Mouse (Mus musculus): ENCODE data around the gene Rev3l. TPM values are rescaled to one million over a fixed set of nuclear protein-coding genes. Genes with fewer than 3 reads are reported as not detected.

Gene Rev3l
- total and polyA plus RNA-seq, 2 experiments, result 4.7 to 11.1 TPM

DNA sequence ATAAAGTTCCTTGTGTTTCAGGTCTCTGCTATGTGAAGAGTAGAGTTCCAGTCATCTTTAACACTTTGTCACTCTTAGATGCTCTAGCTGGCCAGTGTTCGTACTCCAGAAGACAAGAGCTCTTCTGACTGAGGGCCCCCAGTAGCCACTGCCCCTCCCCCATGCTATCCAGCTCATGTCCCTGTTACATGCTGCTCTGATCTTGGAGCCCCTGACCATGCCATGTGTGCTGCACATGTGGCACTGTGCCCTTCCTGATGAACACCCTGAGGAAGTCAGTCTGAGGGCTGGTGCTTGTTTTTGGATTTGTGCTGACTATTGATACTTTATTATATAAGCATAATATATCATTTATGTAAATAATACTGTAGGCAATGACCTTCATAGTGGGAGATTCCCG lies 40.3 kb downstream of the Rev3l start:
- no peaks in the 10 kb centered on the region for H3K27me3 ChIP-seq (ENCODE audit: control insufficient read depth, insufficient read depth, low read length)
- no peak overlapping the region for H3K9ac ChIP-seq (ENCODE audit: low read depth, low read length)
- DNase-seq (ENCODE audit: extremely low read depth, low read depth, low spot score), result no peak
- no peaks in the 10 kb centered on the region for H3K36me3 ChIP-seq (ENCODE audit: control insufficient read depth, insufficient read depth, low read length)
- H3K27ac ChIP-seq (replicated peaks; ENCODE audit: insufficient read depth, low read depth, low read length), result no peak overlapping the region
- TF ChIP-seq POLR2A (IDR thresholded peaks at IDR 0.05; ENCODE audit: extremely low read depth, insufficient read depth, low read length) (no peak), CTCF (IDR thresholded peaks at IDR 0.05; ENCODE audit: low read depth, low read length) (no peak)
- H3K79me2 ChIP-seq (ENCODE audit: control insufficient read depth, insufficient read depth, low read length), result peaks cover 9% of the 10 kb centered on the region
- no peak overlapping the region for H3K4me3 ChIP-seq (ENCODE audit: insufficient read depth, low read depth, low read length)
- no peaks in the 10 kb centered on the region; the same call in 1 of the 2 replicates for H3K4me1 ChIP-seq (ENCODE audit: control insufficient read depth, insufficient read depth, low read length)
- WGBS, result 76% methylated on average over 2 of the region's 2 CpGs

DNA sequence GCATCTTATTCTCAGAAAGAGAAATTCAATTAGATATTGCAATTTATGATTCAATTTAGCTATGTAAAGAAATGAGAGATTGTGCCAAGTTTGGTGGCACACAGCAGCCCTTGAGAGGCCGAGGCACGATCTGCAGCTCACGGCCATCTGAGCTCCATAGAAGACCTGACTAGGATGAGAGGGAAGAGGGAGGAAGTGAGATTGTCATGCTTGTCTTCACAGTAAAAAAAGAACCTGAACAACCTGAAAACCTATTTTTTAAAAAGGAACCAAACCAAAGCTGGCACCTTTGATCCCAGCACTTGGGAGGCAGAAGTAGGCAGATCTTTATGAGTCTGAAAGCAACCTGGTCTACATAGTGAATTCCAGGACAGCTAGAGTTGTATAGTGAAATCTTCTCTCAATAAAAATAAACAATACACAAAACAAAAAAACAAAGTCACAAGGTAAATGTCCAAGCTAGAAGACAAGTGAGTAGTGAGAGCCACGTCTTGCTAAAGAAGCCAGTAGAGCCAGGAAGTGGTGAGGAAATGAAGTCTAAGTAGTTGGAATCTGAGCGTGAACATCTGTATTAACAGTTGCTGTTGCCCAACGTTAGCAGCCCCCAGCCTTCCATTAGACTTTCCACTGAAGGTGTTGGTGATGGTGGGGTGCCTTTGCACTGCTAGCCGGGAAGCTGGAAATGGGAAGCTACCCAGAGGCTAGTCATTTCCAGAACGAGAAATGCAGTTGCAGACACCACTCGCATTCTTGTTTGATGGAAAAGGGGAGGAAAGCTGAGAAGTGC lies 42.2 kb downstream of the Rev3l start:
- Histone ChIP-seq H3K27me3 (ENCODE audit: control insufficient read depth, insufficient read depth, low read length) (no peaks in the 10 kb centered on the region), H3K27ac (replicated peaks; ENCODE audit: insufficient read depth, low read depth, low read length) (no peak overlapping the region), H3K4me1 (ENCODE audit: control insufficient read depth, insufficient read depth, low read length) (peaks cover 2% of the 10 kb centered on the region; the same call in 1 of the 2 replicates), H3K36me3 (ENCODE audit: control insufficient read depth, insufficient read depth, low read length) (no peaks in the 10 kb centered on the region), H3K9ac (ENCODE audit: low read depth, low read length) (no peak overlapping the region), H3K4me3 (ENCODE audit: insufficient read depth, low read depth, low read length) (no peak overlapping the region), H3K79me2 (ENCODE audit: control insufficient read depth, insufficient read depth, low read length) (peaks cover 13% of the 10 kb centered on the region)
- no peak for DNase-seq (ENCODE audit: extremely low read depth, low read depth, low spot score)
- WGBS, result 81% methylated on average over 9 of the region's 9 CpGs
- TF ChIP-seq POLR2A (IDR thresholded peaks at IDR 0.05; ENCODE audit: extremely low read depth, insufficient read depth, low read length) (no peak), CTCF (IDR thresholded peaks at IDR 0.05; ENCODE audit: low read depth, low read length) (no peak)

DNA sequence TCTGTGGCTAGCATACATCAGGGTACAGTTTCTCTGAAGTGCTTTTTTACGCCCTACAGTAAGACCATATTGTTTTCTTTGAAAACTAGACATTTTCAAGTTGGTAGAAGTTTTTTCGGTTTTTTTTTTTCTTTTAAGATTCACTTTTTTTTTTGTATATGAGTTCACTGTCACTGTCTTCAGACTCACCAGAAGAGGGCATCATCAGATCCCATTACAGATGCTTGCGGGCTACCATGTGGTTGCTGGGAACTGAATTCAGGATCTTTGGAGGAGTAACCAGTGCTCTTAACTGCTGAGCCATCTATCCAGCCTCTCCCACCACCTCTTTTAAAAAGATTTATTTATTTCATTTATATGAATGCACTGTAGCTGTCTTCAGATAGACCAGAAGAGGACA lies 45.0 kb downstream of the Rev3l start:
- Histone ChIP-seq H3K4me3 (ENCODE audit: insufficient read depth, low read depth, low read length) (no peak overlapping the region), H3K4me1 (ENCODE audit: control insufficient read depth, insufficient read depth, low read length) (peaks cover 2% of the 10 kb centered on the region; the same call in 1 of the 2 replicates), H3K36me3 (ENCODE audit: control insufficient read depth, insufficient read depth, low read length) (no peaks in the 10 kb centered on the region), H3K27me3 (ENCODE audit: control insufficient read depth, insufficient read depth, low read length) (no peaks in the 10 kb centered on the region), H3K9ac (ENCODE audit: low read depth, low read length) (no peak overlapping the region), H3K27ac (replicated peaks; ENCODE audit: insufficient read depth, low read depth, low read length) (no peak overlapping the region), H3K79me2 (ENCODE audit: control insufficient read depth, insufficient read depth, low read length) (peaks cover 13% of the 10 kb centered on the region)
- WGBS, result 83% methylated on average over 3 of the region's 3 CpGs
- TF ChIP-seq POLR2A (IDR thresholded peaks at IDR 0.05; ENCODE audit: extremely low read depth, insufficient read depth, low read length) (no peak), CTCF (IDR thresholded peaks at IDR 0.05; ENCODE audit: low read depth, low read length) (no peak)
- DNase-seq (ENCODE audit: extremely low read depth, low read depth, low spot score), result no peak

DNA sequence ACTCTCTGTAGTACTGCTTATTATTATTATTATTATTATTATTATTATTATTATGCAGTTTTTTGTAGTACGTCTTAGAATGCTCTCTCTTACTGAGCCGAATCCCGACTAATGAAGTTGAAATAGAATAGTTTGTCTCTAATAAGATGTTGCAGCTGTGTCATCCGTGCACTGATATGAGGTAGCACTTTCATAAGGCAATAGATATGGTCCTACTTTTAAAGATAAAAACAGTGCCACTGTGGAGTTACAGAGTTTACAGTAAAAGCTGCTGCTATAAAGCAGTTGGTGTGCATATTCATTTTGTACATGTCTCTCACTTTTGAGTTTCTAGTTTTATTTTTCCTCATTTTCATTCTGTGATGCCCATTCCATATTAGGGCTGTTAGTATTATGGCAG lies 46.4 kb downstream of the Rev3l start:
- Histone ChIP-seq H3K36me3 (ENCODE audit: control insufficient read depth, insufficient read depth, low read length) (no peaks in the 10 kb centered on the region), H3K27me3 (ENCODE audit: control insufficient read depth, insufficient read depth, low read length) (no peaks in the 10 kb centered on the region), H3K9ac (ENCODE audit: low read depth, low read length) (no peak overlapping the region), H3K79me2 (ENCODE audit: control insufficient read depth, insufficient read depth, low read length) (peaks cover 9% of the 10 kb centered on the region; the same call in 1 of the 2 replicates), H3K4me3 (ENCODE audit: insufficient read depth, low read depth, low read length) (no peak overlapping the region), H3K4me1 (ENCODE audit: control insufficient read depth, insufficient read depth, low read length) (peaks cover 2% of the 10 kb centered on the region; the same call in 1 of the 2 replicates), H3K27ac (replicated peaks; ENCODE audit: insufficient read depth, low read depth, low read length) (no peak overlapping the region)
- WGBS, result 87% methylated on average over 4 of the region's 4 CpGs
- DNase-seq (ENCODE audit: extremely low read depth, low read depth, low spot score), result no peak
- TF ChIP-seq POLR2A (IDR thresholded peaks at IDR 0.05; ENCODE audit: extremely low read depth, insufficient read depth, low read length) (no peak), CTCF (IDR thresholded peaks at IDR 0.05; ENCODE audit: low read depth, low read length) (no peak)

GRCm38 (mm10) chr10:39785241-39785640 lies 53.3 kb downstream of the Rev3l start:
- H3K79me2 ChIP-seq (ENCODE audit: control insufficient read depth, insufficient read depth, low read length), result no peaks in the 10 kb centered on the region; the same call in 1 of the 2 replicates
- DNase-seq (ENCODE audit: extremely low read depth, low read depth, low spot score), result no peak
- no peak overlapping the region for H3K4me3 ChIP-seq (ENCODE audit: insufficient read depth, low read depth, low read length)
- TF ChIP-seq CTCF (IDR thresholded peaks at IDR 0.05; ENCODE audit: low read depth, low read length) (no peak), POLR2A (IDR thresholded peaks at IDR 0.05; ENCODE audit: extremely low read depth, insufficient read depth, low read length) (no peak)
- H3K27me3 ChIP-seq (ENCODE audit: control insufficient read depth, insufficient read depth, low read length), result no peaks in the 10 kb centered on the region
- no peak overlapping the region for H3K9ac ChIP-seq (ENCODE audit: low read depth, low read length)
- no peak overlapping the region for H3K27ac ChIP-seq (replicated peaks; ENCODE audit: insufficient read depth, low read depth, low read length)
- no peaks in the 10 kb centered on the region for H3K4me1 ChIP-seq (ENCODE audit: control insufficient read depth, insufficient read depth, low read length)
- no peaks in the 10 kb centered on the region; the same call in 1 of the 2 replicates for H3K36me3 ChIP-seq (ENCODE audit: control insufficient read depth, insufficient read depth, low read length)
- WGBS, result 87% methylated on average over 3 of the region's 3 CpGs

DNA sequence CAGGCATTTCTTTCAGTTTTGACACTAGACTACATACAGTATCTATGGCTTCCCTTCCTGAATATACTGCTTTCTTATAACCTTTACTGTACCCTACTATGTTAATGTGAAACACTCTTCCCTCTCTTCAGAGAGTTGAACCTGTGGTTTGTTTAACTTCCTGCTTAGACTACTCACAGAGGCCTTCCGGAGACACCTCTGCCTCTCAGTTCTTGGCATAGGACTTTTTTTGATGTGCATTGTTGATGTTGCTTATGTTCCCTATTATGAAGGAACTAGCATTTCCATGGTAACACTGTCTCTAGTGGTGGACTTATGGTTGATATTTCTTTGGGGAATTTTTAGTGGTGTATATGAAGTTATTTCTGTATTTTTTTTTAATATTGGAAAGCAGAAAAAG lies 61.4 kb downstream of the Rev3l start:
- H3K27me3 ChIP-seq (ENCODE audit: control insufficient read depth, insufficient read depth, low read length), result no peaks in the 10 kb centered on the region
- 96% methylated on average over 1 of the region's 1 CpGs for WGBS
- H3K79me2 ChIP-seq (ENCODE audit: control insufficient read depth, insufficient read depth, low read length), result no peaks in the 10 kb centered on the region
- no peak overlapping the region for H3K4me3 ChIP-seq (ENCODE audit: insufficient read depth, low read depth, low read length)
- no peak overlapping the region for H3K9ac ChIP-seq (ENCODE audit: low read depth, low read length)
- peaks cover 15% of the 10 kb centered on the region for H3K36me3 ChIP-seq (ENCODE audit: control insufficient read depth, insufficient read depth, low read length)
- no peak overlapping the region for H3K27ac ChIP-seq (replicated peaks; ENCODE audit: insufficient read depth, low read depth, low read length)
- no peak for DNase-seq (ENCODE audit: extremely low read depth, low read depth, low spot score)
- no peaks in the 10 kb centered on the region for H3K4me1 ChIP-seq (ENCODE audit: control insufficient read depth, insufficient read depth, low read length)
- TF ChIP-seq POLR2A (IDR thresholded peaks at IDR 0.05; ENCODE audit: extremely low read depth, insufficient read depth, low read length) (no peak), CTCF (IDR thresholded peaks at IDR 0.05; ENCODE audit: low read depth, low read length) (no peak)
